Mouse (Mus musculus): ENCODE results near the gene Abr.

- TF ChIP-seq TCF12 (IDR thresholded peaks at IDR 0.05; ENCODE audit: low read depth, low read length) (no peak), UBTF (IDR thresholded peaks at IDR 0.05; ENCODE audit: borderline replicate concordance, insufficient read depth, low read depth, low read length) (no peak), MAZ (IDR thresholded peaks at IDR 0.05; ENCODE audit: low read depth, low read length) (no peak), NELFE (IDR thresholded peaks at IDR 0.05; ENCODE audit: low read depth, low read length) (no peak), CTCF (IDR thresholded peaks at IDR 0.05 in 2 of 3, conservative IDR thresholded peaks at IDR 0.05 in 1 of 3; ENCODE audit: control insufficient read depth in 1 of 3, insufficient read depth in 1 of 3, low read depth in 2 of 3, low read length in 3 of 3, poor library complexity in 1 of 3, severe bottlenecking in 1 of 3) (no peak), POLR2A (IDR thresholded peaks at IDR 0.05; ENCODE audit: control insufficient read depth in 1 of 2, insufficient read depth in 1 of 2, low read depth in 1 of 2, low read length in 2 of 2, poor library complexity in 1 of 2) (no peak), HCFC1 (IDR thresholded peaks at IDR 0.05; ENCODE audit: low read depth, low read length) (no peak), USF1 (IDR thresholded peaks at IDR 0.05; ENCODE audit: low read depth, low read length) (no peak), MYC (IDR thresholded peaks at IDR 0.05; ENCODE audit: low read depth, low read length) (no peak), TAL1 (IDR thresholded peaks at IDR 0.05; ENCODE audit: low read length) (no peak), GATA1 (IDR thresholded peaks at IDR 0.05; ENCODE audit: low read depth, low read length) (no peak), BHLHE40 (IDR thresholded peaks at IDR 0.05; ENCODE audit: borderline replicate concordance, low read depth, low read length) (no peak), POLR2AphosphoS2 (IDR thresholded peaks at IDR 0.05; ENCODE audit: low read length) (no peak), RCOR1 (IDR thresholded peaks at IDR 0.05; ENCODE audit: low read depth, low read length) (no peak)
Measured at GRCm38 (mm10) chr11:76497066-76497768, 124.9 kb downstream of the Abr start.

Data from MEL (cell line).